Mouse (Mus musculus) ES-E14 (cell line): Measurements from ENCODE around the gene Gnaz. TPM values are rescaled to one million over a fixed set of nuclear protein-coding genes. Genes with fewer than 3 reads are reported as not detected.

ENCODE experiments used
- DNase-seq: peaks from one replicate; pipeline ENCODE4 v3.0.0-alpha.2; 2013; ENCODE audit warnings: low read depth, low spot score
- H3K27ac ChIP-seq: 2 replicates; pipeline ENCODE4 v1.5.1; 2012; ENCODE audit warnings: low read depth, mild to moderate bottlenecking, low read length, moderate library complexity, mixed read lengths; ENCODE audit not compliant: poor library complexity, insufficient read depth, severe bottlenecking
- H3K36me3 ChIP-seq: 2 replicates; pipeline ENCODE4 v1.6.1; 2012; ENCODE audit warnings: mild to moderate bottlenecking, low read length, moderate library complexity, mixed read lengths; ENCODE audit not compliant: control insufficient read depth, poor library complexity, insufficient read depth, severe bottlenecking
- H3K4me1 ChIP-seq, 2 experiments: fragments of 150-350 bp in 1 of 2; sonication (generic) in 1 of 2; 2 replicates each; pipeline ENCODE4 v1.6.1; 2012; ENCODE audit warnings: low read length in 2 of 2, mild to moderate bottlenecking in 1 of 2, mixed read lengths in 1 of 2; ENCODE audit not compliant: control insufficient read depth in 2 of 2, insufficient read depth in 2 of 2, poor library complexity in 1 of 2
- H3K4me3 ChIP-seq, 2 experiments: fragments of 150-350 bp in 1 of 2; sonication (generic) in 1 of 2; 2 replicates each; pipeline ENCODE4 v1.5.1; 2012; ENCODE audit warnings: low read length in 2 of 2, low read depth in 1 of 2, mild to moderate bottlenecking in 1 of 2, mixed read lengths in 1 of 2; ENCODE audit not compliant: insufficient read depth in 1 of 2, poor library complexity in 1 of 2, severe bottlenecking in 1 of 2
- H3K9ac ChIP-seq: 2 replicates; pipeline ENCODE4 v1.6.1; 2012; ENCODE audit warnings: low read depth, mild to moderate bottlenecking, low read length, mixed read lengths; ENCODE audit not compliant: poor library complexity, insufficient read depth, severe bottlenecking
- H3K9me3 ChIP-seq: fragments of 150-350 bp; sonication (generic); 2 replicates; pipeline ENCODE4 v1.6.1; 2012; ENCODE audit warnings: low read depth, mild to moderate bottlenecking, low read length; ENCODE audit not compliant: control insufficient read depth, insufficient read depth
- CHD2 ChIP-seq: IDR thresholded peaks from 2 replicates; pipeline ENCODE4 v1.6.1; 2014; ENCODE audit warnings: mild to moderate bottlenecking, low read depth, low read length, inconsistent platforms
- HCFC1 ChIP-seq: IDR thresholded peaks from 2 replicates; pipeline ENCODE4 v1.6.1; 2012; ENCODE audit warnings: low read length, inconsistent platforms, borderline replicate concordance; ENCODE audit not compliant: insufficient read depth
- MAFK ChIP-seq: IDR thresholded peaks from 2 replicates; pipeline ENCODE4 v1.6.1; 2014; ENCODE audit warnings: mild to moderate bottlenecking, low read depth, low read length, inconsistent platforms; ENCODE audit not compliant: insufficient read depth
- ZC3H11A ChIP-seq: IDR thresholded peaks from 2 replicates; pipeline ENCODE4 v1.6.1; 2012; ENCODE audit warnings: low read depth, mild to moderate bottlenecking, inconsistent platforms, low read length, borderline replicate concordance
- ZNF384 ChIP-seq: IDR thresholded peaks from 2 replicates; pipeline ENCODE4 v1.6.1; 2012; ENCODE audit warnings: low read depth, low read length, inconsistent platforms
- in situ Hi-C, 2 experiments: fragments of 600-800 bp; cut with MboI; formaldehyde crosslinking; loops; one replicate each; pipeline ENCODE4 v1.15.1; 2025; ENCODE audit warnings: low sequenced_read_pairs in 2 of 2, inconsistent platforms in 1 of 2; ENCODE audit not compliant: unreplicated experiment in 2 of 2
- total RNA-seq: library from RNA; depleted of rRNA; stranded (reverse); fragments of 300-350 nt; gene quantifications from 2 replicates; pipeline ENCODE4 v1.2.3, GENCODE M21; 2012

Gene Gnaz
- total RNA-seq, 1 experiment = 5.9 TPM

- Histone ChIP-seq H3K27ac (no peak overlapping the region), H3K4me3 (no peak overlapping the region), H3K9me3 (no peaks in the 10 kb centered on the region), H3K9ac (no peak overlapping the region), H3K4me1 (peaks cover 0 to 3% of the 10 kb centered on the region in 2 experiments; a peak in 1 of 4 replicates), H3K36me3 (0 out of 2 replicates have a peak, but pooled peaks cover under 1% of the 10 kb centered on the region)
- TF ChIP-seq HCFC1 (no peak), MAFK (no peak), ZC3H11A (no peak), CHD2 (no peak), ZNF384 (no peak)
- DNase-seq = no peak
- in situ Hi-C loops = no loop called here
Observed at GRCm38 (mm10) chr10:74964380-74964779, 2.6 kb upstream of the Gnaz start.

DNA sequence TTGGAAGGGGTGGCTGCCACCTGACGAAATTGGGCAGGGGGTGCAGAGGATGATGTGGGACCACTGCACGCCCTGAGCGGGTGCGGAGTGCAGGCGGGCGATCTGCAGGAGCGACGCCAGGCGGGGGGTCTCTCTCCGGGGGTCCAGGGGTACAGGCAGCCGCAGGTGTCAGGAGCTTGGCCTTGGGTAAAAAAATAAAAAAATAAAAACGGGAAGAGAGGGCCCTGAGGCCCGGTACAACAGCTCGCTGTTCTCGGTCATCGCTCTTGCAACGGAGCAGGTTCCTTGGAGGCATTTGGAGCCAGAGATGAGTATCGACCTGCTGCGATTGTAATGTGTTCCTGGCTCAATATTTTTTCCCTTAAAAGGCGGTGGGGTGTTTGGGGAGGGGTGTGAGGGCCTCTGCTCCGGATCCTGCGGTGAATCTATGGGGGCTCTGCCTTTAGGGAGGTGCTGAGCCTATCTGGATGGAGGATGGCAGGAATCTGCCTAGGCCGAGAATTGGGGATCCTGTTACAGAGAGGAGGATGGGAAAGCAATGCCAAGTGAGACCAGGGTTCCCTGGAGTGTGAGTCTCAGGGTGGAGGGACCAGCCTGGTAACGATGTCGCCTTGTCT lies 782 bp downstream of the Gnaz start:
- peaks cover 0 to 3% of the 10 kb centered on the region in 2 experiments; a peak in 1 of 4 replicates for H3K4me1 ChIP-seq
- no peaks in the 10 kb centered on the region for H3K36me3 ChIP-seq
- peak overlapping the region; percentile 68 to 80 for H3K4me3 ChIP-seq
- no peak overlapping the region for H3K27ac ChIP-seq
- TF ChIP-seq ZNF384 = 0 out of 2 replicates have a peak, but pooled peaks have one; percentile 26
- TF ChIP-seq MAFK = no peak
- H3K9me3 ChIP-seq = no peaks in the 10 kb centered on the region
- peak overlapping the region; percentile 56; the same call in 1 of the 2 replicates for H3K9ac ChIP-seq
- in situ Hi-C loops = no loop called here
- DNase-seq = no peak

GRCm38 (mm10) chr10:74969266-74969665 lies 2.3 kb downstream of the Gnaz start:
- Histone ChIP-seq H3K9ac (no peak overlapping the region), H3K9me3 (no peaks in the 10 kb centered on the region), H3K4me3 (no peak overlapping the region), H3K4me1 (peaks cover 0 to 3% of the 10 kb centered on the region in 2 experiments; a peak in 1 of 4 replicates), H3K36me3 (no peaks in the 10 kb centered on the region), H3K27ac (no peak overlapping the region)
- DNase-seq = no peak
- no peak for TF ChIP-seq ZNF384
- TF ChIP-seq ZC3H11A = no peak
- TF ChIP-seq CHD2 = no peak
- no peak for TF ChIP-seq MAFK
- TF ChIP-seq HCFC1 = no peak
- in situ Hi-C loops = no loop called here

- H3K9ac ChIP-seq = no peak overlapping the region
- H3K27ac ChIP-seq = no peak overlapping the region
- TF ChIP-seq ZC3H11A (no peak), MAFK (no peak), ZNF384 (no peak), HCFC1 (no peak), CHD2 (no peak)
- no peaks in the 10 kb centered on the region for H3K36me3 ChIP-seq
- no peak for DNase-seq
- H3K9me3 ChIP-seq = no peaks in the 10 kb centered on the region
- peak overlapping the region; percentile 19 to 49; a peak in 3 of 4 replicates for H3K4me3 ChIP-seq
- in situ Hi-C loops = no loop called here
- peaks cover 0 to under 1% of the 10 kb centered on the region in 2 experiments; a peak in 1 of 4 replicates for H3K4me1 ChIP-seq
Observed at GRCm38 (mm10) chr10:74973026-74973425, 6.0 kb downstream of the Gnaz start.

DNA sequence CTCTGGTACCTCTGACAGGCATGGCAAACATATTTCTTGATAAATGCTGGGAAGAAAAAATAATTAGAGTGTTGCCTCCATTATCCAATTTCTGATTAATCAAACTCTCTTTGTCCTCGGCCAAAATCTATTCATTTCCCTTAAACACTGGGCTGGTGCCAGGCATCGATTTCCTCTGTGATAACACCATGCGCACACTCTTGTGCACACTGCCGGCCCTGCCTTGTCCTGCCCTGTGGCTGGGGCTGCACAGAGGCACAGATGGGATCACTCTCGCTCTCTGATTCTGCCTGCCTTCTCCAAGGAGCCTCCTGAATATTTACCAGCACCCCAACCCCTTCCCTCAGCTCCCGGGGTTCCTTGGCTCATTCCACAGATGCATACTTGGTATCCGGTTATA lies 8.6 kb downstream of the Gnaz start:
- Histone ChIP-seq H3K9me3 (no peaks in the 10 kb centered on the region), H3K4me1 (no peaks in the 10 kb centered on the region), H3K36me3 (no peaks in the 10 kb centered on the region), H3K27ac (no peak overlapping the region), H3K9ac (no peak overlapping the region), H3K4me3 (no peak overlapping the region)
- TF ChIP-seq ZNF384 (no peak), HCFC1 (no peak), MAFK (no peak), ZC3H11A (no peak), CHD2 (no peak)
- in situ Hi-C loops = no loop called here
- DNase-seq = no peak
